Mouse (Mus musculus) forebrain, embryonic 15.5 days (tissue): ENCODE results near the gene Atp2b2. TPM values are rescaled to one million over a fixed set of nuclear protein-coding genes. Genes with fewer than 3 reads are reported as not detected.
A peak's percentile ranks its signal among the peaks of the same experiment; 100 is the strongest.

Source experiments
- ATAC-seq: fragments of 200-750 bp; cut with Nextera tagmentation; replicated peaks from 2 replicates; pipeline ENCODE4 v1.8.0; 2017; ENCODE audit warnings: mild to moderate bottlenecking, moderate TSS enrichment, moderate library complexity
- H3K27ac ChIP-seq: fragments of 300-500 bp; sonication (generic); replicated peaks from 2 replicates; pipeline ENCODE4 v1.5.1; 2015; ENCODE audit warnings: mild to moderate bottlenecking, inconsistent platforms
- H3K27me3 ChIP-seq: fragments of 300-500 bp; sonication (generic); 2 replicates; pipeline ENCODE4 v1.6.1; 2015; ENCODE audit warnings: inconsistent platforms
- H3K36me3 ChIP-seq: fragments of 300-500 bp; sonication (generic); 2 replicates; pipeline ENCODE4 v1.6.1; 2015; ENCODE audit warnings: mild to moderate bottlenecking, inconsistent platforms
- H3K4me1 ChIP-seq: fragments of 300-500 bp; sonication (generic); 2 replicates; pipeline ENCODE4 v1.6.1; 2015; ENCODE audit warnings: inconsistent platforms
- H3K4me2 ChIP-seq: fragments of 300-500 bp; sonication (generic); replicated peaks from 2 replicates; pipeline ENCODE4 v1.6.1; 2015; ENCODE audit warnings: mild to moderate bottlenecking, inconsistent platforms
- H3K4me3 ChIP-seq: fragments of 300-500 bp; sonication (generic); 2 replicates; pipeline ENCODE4 v1.5.1; 2015; ENCODE audit warnings: mild to moderate bottlenecking, inconsistent platforms
- H3K9ac ChIP-seq: fragments of 300-500 bp; sonication (generic); replicated peaks from 2 replicates; pipeline ENCODE4 v1.6.1; 2015; ENCODE audit warnings: mild to moderate bottlenecking, inconsistent platforms
- H3K9me3 ChIP-seq: fragments of 300-500 bp; sonication (generic); 2 replicates; pipeline ENCODE4 v1.6.1; 2016; ENCODE audit warnings: inconsistent platforms
- WGBS: fragments of 180-500 bp; shearing (Covaris S2); methylation state at CpG from one replicate; pipeline ENCODE4 v1.1.7; 2015; ENCODE audit warnings: mixed read lengths; 5-methylcytosine and 5-hydroxymethylcytosine counted together
- polyA plus RNA-seq: library from polyadenylated mRNA; unstranded; fragments of >200 nt; fragmentation: Nextera tagmentation; extraction: Ambion mirVana; gene quantifications from 2 replicates; pipeline ENCODE4 v1.2.1, GENCODE M21; 2015

Gene Atp2b2
- polyA plus RNA-seq, 1 experiment from 2014 or later: 28.8 TPM

GRCm38 (mm10) chr6:113969751-113970150 is 72.7 kb downstream of the Atp2b2 start:
- Histone ChIP-seq H3K9ac (no peak overlapping the region), H3K4me3 (no peak overlapping the region), H3K4me1 (0 out of 2 replicates have a peak, but pooled peaks cover 6% of the 10 kb centered on the region), H3K27me3 (no peaks in the 10 kb centered on the region), H3K9me3 (no peaks in the 10 kb centered on the region), H3K27ac (no peak overlapping the region), H3K4me2 (no peak overlapping the region), H3K36me3 (no peaks in the 10 kb centered on the region)
- no peak for ATAC-seq
- WGBS: 50% methylated on average over 3 of the region's 3 CpGs

- WGBS: 19% methylated on average over 3 of the region's 3 CpGs
Observed at GRCm38 (mm10) chr6:113962811-113963210, 79.6 kb downstream of the Atp2b2 start.

GRCm38 (mm10) chr6:113961658-113962057 is 80.8 kb downstream of the Atp2b2 start:
- Histone ChIP-seq H3K9ac (no peak overlapping the region), H3K27ac (no peak overlapping the region), H3K4me3 (no peak overlapping the region), H3K4me2 (no peak overlapping the region), H3K4me1 (0 out of 2 replicates have a peak, but pooled peaks cover 6% of the 10 kb centered on the region), H3K9me3 (no peaks in the 10 kb centered on the region), H3K27me3 (no peaks in the 10 kb centered on the region), H3K36me3 (no peaks in the 10 kb centered on the region)
- ATAC-seq: no peak
- 77% methylated on average over 2 of the region's 2 CpGs for WGBS

More at GRCm38 (mm10) chr6:113962811-113963210, 79.6 kb downstream of the Atp2b2 start:
- H3K4me2 ChIP-seq: no peak overlapping the region
- no peak overlapping the region for H3K4me3 ChIP-seq
- no peaks in the 10 kb centered on the region for H3K9me3 ChIP-seq
- 0 out of 2 replicates have a peak, but pooled peaks cover 6% of the 10 kb centered on the region for H3K4me1 ChIP-seq
- no peaks in the 10 kb centered on the region for H3K36me3 ChIP-seq
- no peaks in the 10 kb centered on the region for H3K27me3 ChIP-seq
- no peak overlapping the region for H3K27ac ChIP-seq
- no peak overlapping the region for H3K9ac ChIP-seq
- no peak for ATAC-seq

- no peak overlapping the region for H3K4me2 ChIP-seq
- 43% methylated on average over 1 of the region's 1 CpGs for WGBS
- H3K4me3 ChIP-seq: no peak overlapping the region
- H3K4me1 ChIP-seq: no peaks in the 10 kb centered on the region
- no peaks in the 10 kb centered on the region for H3K27me3 ChIP-seq
- H3K9ac ChIP-seq: no peak overlapping the region
- H3K36me3 ChIP-seq: no peaks in the 10 kb centered on the region
- no peaks in the 10 kb centered on the region for H3K9me3 ChIP-seq
- no peak for ATAC-seq
- no peak overlapping the region for H3K27ac ChIP-seq
Observed at GRCm38 (mm10) chr6:113959336-113959735, 83.1 kb downstream of the Atp2b2 start.

- Histone ChIP-seq H3K36me3 (no peaks in the 10 kb centered on the region), H3K4me1 (no peaks in the 10 kb centered on the region), H3K9ac (no peak overlapping the region), H3K4me3 (no peak overlapping the region), H3K4me2 (no peak overlapping the region), H3K27ac (no peak overlapping the region), H3K27me3 (no peaks in the 10 kb centered on the region), H3K9me3 (no peaks in the 10 kb centered on the region)
- no peak for ATAC-seq
- WGBS: 65% methylated on average over 2 of the region's 2 CpGs
Observed at GRCm38 (mm10) chr6:113958714-113959113, 83.7 kb downstream of the Atp2b2 start.

GRCm38 (mm10) chr6:113958003-113958402 is 84.4 kb downstream of the Atp2b2 start:
- Histone ChIP-seq H3K4me1 (no peaks in the 10 kb centered on the region), H3K9ac (no peak overlapping the region), H3K36me3 (no peaks in the 10 kb centered on the region), H3K27me3 (no peaks in the 10 kb centered on the region), H3K4me2 (no peak overlapping the region), H3K9me3 (no peaks in the 10 kb centered on the region), H3K27ac (no peak overlapping the region), H3K4me3 (no peak overlapping the region)
- ATAC-seq: no peak
- WGBS: 89% methylated on average over 5 of the region's 5 CpGs

GRCm38 (mm10) chr6:113957232-113957940 is 85.0 kb downstream of the Atp2b2 start:
- 73% methylated on average over 19 of the region's 19 CpGs for WGBS
- no peak for ATAC-seq
- H3K4me2 ChIP-seq: no peak overlapping the region

GRCm38 (mm10) chr6:113947515-113947914 is 94.9 kb downstream of the Atp2b2 start:
- H3K27ac ChIP-seq: no peak overlapping the region
- WGBS: 93% methylated on average over 8 of the region's 8 CpGs

More at GRCm38 (mm10) chr6:113957232-113957940, 85.0 kb downstream of the Atp2b2 start:
- no peaks in the 10 kb centered on the region for H3K36me3 ChIP-seq
- H3K4me3 ChIP-seq: no peak overlapping the region
- H3K9ac ChIP-seq: no peak overlapping the region
- H3K27me3 ChIP-seq: no peaks in the 10 kb centered on the region
- no peaks in the 10 kb centered on the region for H3K4me1 ChIP-seq
- H3K27ac ChIP-seq: no peak overlapping the region
- no peaks in the 10 kb centered on the region for H3K9me3 ChIP-seq

GRCm38 (mm10) chr6:113942355-113942754 is 100.1 kb downstream of the Atp2b2 start:
- no peak overlapping the region for H3K4me3 ChIP-seq
- 4% methylated on average over 12 of the region's 12 CpGs for WGBS
- no peak for ATAC-seq

More at GRCm38 (mm10) chr6:113947515-113947914, 94.9 kb downstream of the Atp2b2 start:
- H3K9me3 ChIP-seq: no peaks in the 10 kb centered on the region
- H3K36me3 ChIP-seq: no peaks in the 10 kb centered on the region
- H3K4me2 ChIP-seq: no peak overlapping the region
- ATAC-seq: no peak
- H3K9ac ChIP-seq: no peak overlapping the region
- no peak overlapping the region for H3K4me3 ChIP-seq
- H3K4me1 ChIP-seq: 0 out of 2 replicates have a peak, but pooled peaks cover under 1% of the 10 kb centered on the region
- H3K27me3 ChIP-seq: no peaks in the 10 kb centered on the region

GRCm38 (mm10) chr6:113941324-113941723 is 101.1 kb downstream of the Atp2b2 start:
- Histone ChIP-seq H3K27me3 (no peaks in the 10 kb centered on the region), H3K4me2 (no peak overlapping the region), H3K27ac (no peak overlapping the region), H3K4me1 (peaks cover 18% of the 10 kb centered on the region), H3K9ac (no peak overlapping the region), H3K9me3 (no peaks in the 10 kb centered on the region), H3K4me3 (no peak overlapping the region), H3K36me3 (no peaks in the 10 kb centered on the region)
- 87% methylated on average over 5 of the region's 5 CpGs for WGBS
- no peak for ATAC-seq

More at GRCm38 (mm10) chr6:113942355-113942754, 100.1 kb downstream of the Atp2b2 start:
- Histone ChIP-seq H3K27me3 (no peaks in the 10 kb centered on the region), H3K9me3 (no peaks in the 10 kb centered on the region), H3K27ac (no peak overlapping the region), H3K4me2 (no peak overlapping the region), H3K36me3 (no peaks in the 10 kb centered on the region), H3K9ac (no peak overlapping the region), H3K4me1 (peaks cover 7% of the 10 kb centered on the region)

GRCm38 (mm10) chr6:113939442-113939841 is 103.0 kb downstream of the Atp2b2 start:
- no peak for ATAC-seq

GRCm38 (mm10) chr6:113936811-113937508 is 105.5 kb downstream of the Atp2b2 start:
- WGBS: 21% methylated on average over 6 of the region's 6 CpGs
- Histone ChIP-seq H3K27me3 (no peaks in the 10 kb centered on the region), H3K4me2 (no peak overlapping the region), H3K4me1 (peaks cover 24% of the 10 kb centered on the region), H3K36me3 (no peaks in the 10 kb centered on the region), H3K9ac (no peak overlapping the region), H3K27ac (peak overlapping the region; percentile 24; the same call in 1 of the 2 replicates), H3K4me3 (no peak overlapping the region), H3K9me3 (no peaks in the 10 kb centered on the region)
- peak; percentile 74 for ATAC-seq

More at GRCm38 (mm10) chr6:113939442-113939841, 103.0 kb downstream of the Atp2b2 start:
- no peaks in the 10 kb centered on the region for H3K27me3 ChIP-seq
- no peaks in the 10 kb centered on the region for H3K36me3 ChIP-seq
- H3K9ac ChIP-seq: no peak overlapping the region
- no peak overlapping the region for H3K4me3 ChIP-seq
- H3K4me1 ChIP-seq: peaks cover 23% of the 10 kb centered on the region
- no peak overlapping the region for H3K4me2 ChIP-seq
- 85% methylated on average over 8 of the region's 8 CpGs for WGBS
- H3K27ac ChIP-seq: no peak overlapping the region
- no peaks in the 10 kb centered on the region for H3K9me3 ChIP-seq
